Mouse (Mus musculus) lung, postnatal 36 days (tissue): ENCODE data around the gene Nudt16.
"Not testable (repeated sequence)": the region's sequence is repeated elsewhere in the genome, so short reads cannot be mapped to it uniquely, and the experiment has no call there.

Experiments
- DNase-seq: peaks from one replicate; pipeline ENCODE4 v3.0.0; 2022; ENCODE audit warnings: mixed read lengths

The Nudt16 gene

DNA sequence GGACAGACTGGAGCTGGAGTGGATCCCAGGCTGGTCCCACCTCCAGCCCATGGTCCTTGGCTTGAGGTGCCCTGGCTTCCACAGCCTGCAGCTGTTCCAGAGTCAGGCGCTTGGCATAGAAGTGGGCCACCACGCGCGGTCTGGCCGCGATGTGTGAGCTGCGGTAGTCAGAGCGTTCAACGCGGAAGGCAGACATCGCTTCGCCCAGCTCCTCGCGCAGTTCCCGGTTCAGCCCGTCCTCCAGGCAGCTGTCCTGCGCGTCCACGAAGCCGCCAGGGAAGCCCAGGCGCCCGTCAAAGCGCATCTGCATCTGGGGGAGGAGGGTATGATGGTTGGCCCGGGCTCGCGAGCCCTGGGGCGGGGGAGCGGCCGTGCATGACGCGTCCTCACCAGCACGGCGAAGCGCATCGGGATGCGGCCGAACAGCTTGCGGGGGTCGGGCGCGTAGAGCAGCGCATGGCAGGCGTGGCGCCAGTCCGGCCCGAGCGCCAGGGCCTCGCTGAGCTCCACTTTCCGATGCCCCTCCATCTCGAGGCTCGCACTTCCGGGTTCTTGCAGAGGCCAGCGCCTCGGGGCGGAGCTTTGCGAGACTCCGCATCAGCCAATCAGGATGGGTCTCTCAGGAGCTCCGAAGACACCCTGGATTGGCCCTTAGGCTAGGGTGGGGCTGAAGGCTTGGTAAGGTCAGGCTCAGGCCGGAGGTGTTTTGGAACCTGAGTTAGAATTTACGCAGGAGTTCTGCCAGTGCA lies at the start of gene Nudt16:
Gene Nudt16, minus strand, starts transcription at position 572 of the 749 bp plus-strand sequence.
- peak; percentile 97 for DNase-seq

DNA sequence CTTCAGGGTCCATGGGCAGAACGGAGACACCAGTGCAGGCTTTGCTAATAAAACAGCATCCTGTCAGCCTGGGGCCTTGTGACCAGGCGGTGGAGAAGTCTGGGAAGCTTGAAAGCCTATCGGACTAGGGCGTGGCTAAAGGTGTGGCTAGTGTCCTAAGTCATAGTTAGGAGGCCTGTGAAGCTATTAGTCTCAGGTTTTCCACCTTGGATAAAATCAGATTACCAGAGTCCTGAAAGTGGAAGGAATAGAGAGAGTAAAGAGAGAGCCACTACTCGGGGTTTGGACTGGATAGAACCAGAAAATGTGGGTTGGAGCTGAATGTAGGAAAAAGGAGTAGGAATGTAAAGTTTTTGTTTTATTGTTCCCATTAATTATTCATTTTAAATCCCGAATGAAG lies 13.4 kb upstream of the Nudt16 start, which contains the start of gene 1700080E11Rik:
Gene 1700080E11Rik, minus strand, starts transcription at position 101 of the 400 bp plus-strand sequence.
- no peak for DNase-seq

GRCm38 (mm10) chr9:105139204-105139603 lies 7.6 kb upstream of the Nudt16 start:
- no peak for DNase-seq

- DNase-seq, result no peak
Measured at GRCm38 (mm10) chr9:105136404-105136803, 4.8 kb upstream of the Nudt16 start.

- DNase-seq, result no peak
Measured at GRCm38 (mm10) chr9:105134536-105134935, 2.9 kb upstream of the Nudt16 start.

GRCm38 (mm10) chr9:105132002-105132367 lies 361 bp upstream of the Nudt16 start:
- no peak for DNase-seq

DNA sequence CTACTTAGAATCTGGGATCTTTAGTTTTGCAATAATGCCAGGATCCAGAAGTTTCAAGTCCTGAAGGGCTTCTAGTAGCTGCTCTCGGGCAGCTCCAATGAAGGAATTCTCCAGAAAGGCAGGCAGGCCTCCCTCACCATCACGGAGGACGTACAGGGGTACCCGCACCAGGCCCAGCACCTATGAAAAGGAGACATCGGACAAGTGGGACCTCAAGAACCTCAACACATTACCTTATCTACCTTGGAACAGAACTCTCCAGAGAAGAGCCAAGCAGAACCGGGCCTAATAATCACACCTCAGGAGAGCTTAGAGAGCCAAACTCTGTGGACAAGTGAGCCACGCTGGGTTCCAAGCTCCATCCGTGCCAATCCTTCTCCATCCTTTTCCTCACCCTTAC lies 1.3 kb downstream of the Nudt16 start:
- no peak for DNase-seq

DNA sequence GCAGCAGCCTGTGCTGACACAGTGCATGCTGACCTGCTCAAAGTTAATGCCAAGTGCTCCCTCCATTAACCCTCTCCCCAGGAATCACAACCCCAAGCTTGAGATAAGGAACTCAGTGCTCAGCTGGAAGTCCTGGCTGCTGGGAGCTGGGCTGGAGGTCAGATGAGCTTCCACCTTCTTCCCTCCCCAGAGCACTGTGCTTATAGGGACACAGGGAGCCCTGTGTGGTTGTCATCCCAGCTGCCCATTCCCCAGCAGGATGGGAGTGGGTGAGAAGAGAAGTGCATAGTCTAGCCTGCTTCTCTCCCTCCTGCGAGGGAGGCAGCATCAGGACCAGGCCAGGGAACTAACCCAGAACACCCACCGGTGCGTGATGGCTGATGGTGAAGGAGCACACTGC lies 6.4 kb downstream of the Nudt16 start:
- DNase-seq, result not testable (repeated sequence)

- DNase-seq, result no peak
Measured at GRCm38 (mm10) chr9:105103893-105104292, 27.7 kb downstream of the Nudt16 start.

DNA sequence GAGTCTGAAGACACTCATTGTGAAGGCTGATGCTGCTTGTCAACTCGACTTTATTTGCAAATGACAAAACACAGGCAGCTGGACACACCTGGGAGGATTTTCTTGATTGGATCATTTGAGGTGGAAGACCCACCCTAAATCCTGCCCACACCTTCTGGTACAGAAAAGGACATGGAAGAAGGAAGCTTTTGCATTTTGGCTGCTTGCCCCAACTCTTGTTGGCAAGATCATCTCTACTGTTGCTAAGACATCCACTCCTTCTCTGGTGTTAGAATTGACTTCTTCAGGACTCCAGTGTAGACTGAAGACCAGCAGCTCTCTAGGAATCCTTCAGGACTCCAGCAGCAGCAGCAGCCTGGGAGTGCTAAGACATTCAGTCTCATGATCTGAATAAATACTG lies 29.7 kb downstream of the Nudt16 start:
- no peak for DNase-seq

- DNase-seq, result no peak
Measured at GRCm38 (mm10) chr9:105100807-105101570, 30.6 kb downstream of the Nudt16 start.

GRCm38 (mm10) chr9:105080246-105080645 lies 51.4 kb downstream of the Nudt16 start:
- DNase-seq, result no peak
